Mouse (Mus musculus) kidney, adult 9 months (tissue): ENCODE data around the gene Ccr4.

Experiments used
- DNase-seq: peaks from one replicate; pipeline ENCODE4 v3.0.0; 2022

The Ccr4 gene

GRCm38 (mm10) chr9:114504816-114505215, at the start of gene Ccr4:
Gene Ccr4, minus strand, starts transcription at chr9:114504916.
- no peak for DNase-seq

- no peak for DNase-seq
These were observed 49.1 kb upstream of the Ccr4 start for GRCm38 (mm10) chr9:114553828-114554227.

- no peak for DNase-seq
These were observed 45.3 kb upstream of the Ccr4 start for GRCm38 (mm10) chr9:114550033-114550432.

- DNase-seq, result no peak
These were observed 44.4 kb upstream of the Ccr4 start for GRCm38 (mm10) chr9:114549117-114549516.

- DNase-seq, result peak; percentile 62
These were observed 43.8 kb upstream of the Ccr4 start for GRCm38 (mm10) chr9:114548496-114548895.

GRCm38 (mm10) chr9:114547643-114548077, 42.9 kb upstream of the Ccr4 start:
- DNase-seq, result peak; percentile 69

GRCm38 (mm10) chr9:114546765-114547164, 42.0 kb upstream of the Ccr4 start:
- no peak for DNase-seq

GRCm38 (mm10) chr9:114544754-114545393, 40.2 kb upstream of the Ccr4 start:
- peak; percentile 35 for DNase-seq

- peak; percentile 69 for DNase-seq
These were observed 39.4 kb upstream of the Ccr4 start for GRCm38 (mm10) chr9:114543882-114544753.

- DNase-seq, result no peak
These were observed 36.6 kb upstream of the Ccr4 start for GRCm38 (mm10) chr9:114541279-114541741.

GRCm38 (mm10) chr9:114538996-114539563, 34.4 kb upstream of the Ccr4 start:
- peak; percentile 38 for DNase-seq

GRCm38 (mm10) chr9:114536628-114537027, 31.9 kb upstream of the Ccr4 start:
- DNase-seq, result no peak

GRCm38 (mm10) chr9:114534747-114535517, 30.2 kb upstream of the Ccr4 start:
- no peak for DNase-seq

GRCm38 (mm10) chr9:114533848-114534247, 29.1 kb upstream of the Ccr4 start:
- no peak for DNase-seq

- peak; percentile 35 for DNase-seq
These were observed 26.6 kb upstream of the Ccr4 start for GRCm38 (mm10) chr9:114531276-114531675.

- no peak for DNase-seq
These were observed 23.9 kb upstream of the Ccr4 start for GRCm38 (mm10) chr9:114528680-114529048.

GRCm38 (mm10) chr9:114527992-114528679, 23.4 kb upstream of the Ccr4 start:
- DNase-seq, result peak; percentile 44

- peak; percentile 50 for DNase-seq
These were observed 22.4 kb upstream of the Ccr4 start for GRCm38 (mm10) chr9:114527085-114527484.

- DNase-seq, result no peak
These were observed 21.9 kb upstream of the Ccr4 start for GRCm38 (mm10) chr9:114526581-114526980.

- DNase-seq, result no peak
These were observed 21.2 kb upstream of the Ccr4 start for GRCm38 (mm10) chr9:114525891-114526290.

- no peak for DNase-seq
These were observed 20.4 kb upstream of the Ccr4 start for GRCm38 (mm10) chr9:114525073-114525633.

GRCm38 (mm10) chr9:114522501-114522900, 17.8 kb upstream of the Ccr4 start:
- no peak for DNase-seq
